24 mouse cellular contexts compared by ENCODE assay signal in genomic region chr1:157141014-157141413, GRCm38 (mm10). TPM values are rescaled to one million over a fixed set of nuclear protein-coding genes. Genes with fewer than 3 reads are reported as not detected.
"Had no signal": no experiment of that assay in that cellular context is flagged by ENCODE, and none has a peak within 500 bp of the region (broad histone marks: within the 10 kb centered on the region; RNA-seq: fewer than 3 reads in every experiment).

No protein-coding gene starts in this region.

- H3K4me1 ChIP-seq: midbrain, embryonic 15.5 days; neural tube, embryonic 12.5 days had no signal

- H3K27ac ChIP-seq: kidney, postnatal 0 days; limb, embryonic 15.5 days; liver, embryonic 14.5 days; midbrain, embryonic 15.5 days; neural tube, embryonic 12.5 days had no signal

- H3K9ac ChIP-seq: limb, embryonic 15.5 days; liver, embryonic 14.5 days; midbrain, embryonic 15.5 days; neural tube, embryonic 12.5 days had no signal

- H3K4me2 ChIP-seq: limb, embryonic 15.5 days; midbrain, embryonic 11.5 days; midbrain, embryonic 15.5 days; neural tube, embryonic 12.5 days had no signal

- H3K4me3 ChIP-seq: limb, embryonic 15.5 days; megakaryocyte, embryonic 14.5 days; midbrain, embryonic 15.5 days; neural tube, embryonic 12.5 days had no signal

- ATAC-seq: intestine, postnatal 0 days; midbrain, embryonic 15.5 days had no signal

- H3K36me3 ChIP-seq: limb, embryonic 15.5 days had no signal

- DNase-seq: kidney, adult 9 months; kidney, postnatal 4 days; lung, adult 18-20 months; lung, postnatal 4 days; right cerebral cortex, postnatal 4 days; thymus, postnatal 4 days had no signal

- H3K27me3 ChIP-seq: limb, embryonic 15.5 days; megakaryocyte, embryonic 14.5 days; midbrain, embryonic 15.5 days; neural tube, embryonic 12.5 days had no signal

- H3K9me3 ChIP-seq: limb, embryonic 15.5 days; megakaryocyte, embryonic 14.5 days; midbrain, embryonic 15.5 days; neural tube, embryonic 12.5 days had no signal

RNA-seq across cellular contexts. Expression of gene Tex35, which starts 32.5 kb away (rescaled TPM):
- total RNA-seq: layer of hippocampus, postnatal 14 days; left cerebral cortex, adult 8-10 months; left cerebral cortex, postnatal 25 days; monocyte, adult 5-6 weeks; neutrophil, adult 5-6 weeks had no signal
- polyA plus RNA-seq: intestine, postnatal 0 days; kidney, postnatal 0 days; limb, embryonic 11.5 days; limb, embryonic 15.5 days; liver, embryonic 14.5 days; lung, embryonic 16.5 days; midbrain, embryonic 11.5 days; midbrain, embryonic 15.5 days; neural tube, embryonic 12.5 days; spleen, adult 2 months; stomach, embryonic 16.5 days; thymus, postnatal 0 days had no signal
